Mouse (Mus musculus) C2C12 (cell line): ENCODE data around the gene Tgfb3. TPM values are rescaled to one million over a fixed set of nuclear protein-coding genes. Genes with fewer than 3 reads are reported as not detected.

Experiments
- H3K27me3 ChIP-seq: one replicate; pipeline ENCODE4 v1.6.1; 2011; ENCODE audit not compliant: control insufficient read depth, insufficient read depth, insufficient read length
- H3K36me3 ChIP-seq: one replicate; pipeline ENCODE4 v1.6.1; 2011; ENCODE audit not compliant: control insufficient read depth, insufficient read depth
- H3K4me3 ChIP-seq: one replicate; pipeline ENCODE4 v1.5.1; 2011; ENCODE audit warnings: mild to moderate bottlenecking, control low read depth; ENCODE audit not compliant: poor library complexity, insufficient read depth, severe bottlenecking
- H3K79me2 ChIP-seq: one replicate; pipeline ENCODE4 v1.6.1; 2011; ENCODE audit not compliant: control insufficient read depth, insufficient read depth
- H3K79me3 ChIP-seq: one replicate; pipeline ENCODE4 v1.6.1; 2011; ENCODE audit warnings: low read depth, control low read depth
- H3ac ChIP-seq: one replicate; pipeline ENCODE3; 2011; ENCODE audit warnings: low read depth; ENCODE audit not compliant: control insufficient read depth, insufficient read length
- CEBPB ChIP-seq: IDR thresholded peaks from one replicate; pipeline ENCODE4 v1.6.1; 2011; ENCODE audit warnings: low read depth, mild to moderate bottlenecking, control low read depth, moderate library complexity
- CTCF ChIP-seq: IDR thresholded peaks from one replicate; pipeline ENCODE4 v1.5.1; 2011; ENCODE audit not compliant: control insufficient read depth, insufficient read depth, insufficient read length
- FOSL1 ChIP-seq: IDR thresholded peaks from one replicate; pipeline ENCODE4 v1.8.0; 2011; ENCODE audit warnings: mild to moderate bottlenecking, low read length; ENCODE audit not compliant: poor library complexity, insufficient read depth, severe bottlenecking
- MAX ChIP-seq: IDR thresholded peaks from one replicate; pipeline ENCODE4 v1.6.1; 2011; ENCODE audit warnings: mild to moderate bottlenecking, control low read depth
- MYOD1 ChIP-seq: IDR thresholded peaks from one replicate; pipeline ENCODE4 v1.6.1; 2011; ENCODE audit warnings: low read depth; ENCODE audit not compliant: control insufficient read depth, insufficient read length
- MYOG ChIP-seq: IDR thresholded peaks from one replicate; pipeline ENCODE4 v1.6.1; 2011; ENCODE audit not compliant: control insufficient read depth, insufficient read length; ENCODE audit errors: extremely low read depth
- USF1 ChIP-seq: IDR thresholded peaks from one replicate; pipeline ENCODE4 v1.6.1; 2011; ENCODE audit warnings: low read depth, mild to moderate bottlenecking, control low read depth, moderate library complexity
- polyA plus RNA-seq: library from polyadenylated mRNA; unstranded; fragments of >200 nt; fragmentation: generic; extraction: Trizol; gene quantifications from one replicate; pipeline ENCODE4 v1.2.1, GENCODE M21; 2012; ENCODE audit warnings: missing spikeins

Tgfb3 gene
- polyA plus RNA-seq, 1 experiment = 12.1 TPM

GRCm38 (mm10) chr12:86078176-86078552, 677 bp downstream of the Tgfb3 start:
- Histone ChIP-seq H3K36me3 (no peaks in the 10 kb centered on the region), H3ac (peak overlapping the region; percentile 66), H3K27me3 (no peaks in the 10 kb centered on the region), H3K79me3 (peaks cover 9% of the 10 kb centered on the region), H3K4me3 (peak overlapping the region; percentile 42), H3K79me2 (peaks cover 41% of the 10 kb centered on the region)
- TF ChIP-seq FOSL1 = no peak
- TF ChIP-seq USF1 = no peak
- TF ChIP-seq MYOG = no peak
- TF ChIP-seq MYOD1 = no peak
- TF ChIP-seq CTCF = no peak
- TF ChIP-seq CEBPB = no peak
- TF ChIP-seq MAX = no peak

- H3ac ChIP-seq = peak overlapping the region; percentile 66
- TF ChIP-seq CEBPB = no peak
- no peak for TF ChIP-seq MAX
- TF ChIP-seq FOSL1 = no peak
- no peak for TF ChIP-seq MYOD1
- H3K36me3 ChIP-seq = no peaks in the 10 kb centered on the region
- peaks cover 36% of the 10 kb centered on the region for H3K79me2 ChIP-seq
- H3K79me3 ChIP-seq = peaks cover 4% of the 10 kb centered on the region
- H3K27me3 ChIP-seq = no peaks in the 10 kb centered on the region
- H3K4me3 ChIP-seq = peak overlapping the region; percentile 42
Measured at GRCm38 (mm10) chr12:86077736-86078135, 1.1 kb downstream of the Tgfb3 start.

- peaks cover 4% of the 10 kb centered on the region for H3K79me3 ChIP-seq
- peaks cover 34% of the 10 kb centered on the region for H3K79me2 ChIP-seq
- no peaks in the 10 kb centered on the region for H3K27me3 ChIP-seq
- H3K36me3 ChIP-seq = no peaks in the 10 kb centered on the region
- TF ChIP-seq CEBPB = no peak
- TF ChIP-seq USF1 = no peak
- TF ChIP-seq CTCF = no peak
- no peak for TF ChIP-seq MAX
- TF ChIP-seq MYOG = no peak
- TF ChIP-seq MYOD1 = no peak
- no peak for TF ChIP-seq FOSL1
- H3K4me3 ChIP-seq = peak overlapping the region; percentile 42
- peak overlapping the region; percentile 66 for H3ac ChIP-seq
Measured at GRCm38 (mm10) chr12:86077322-86077721, 1.5 kb downstream of the Tgfb3 start.

GRCm38 (mm10) chr12:86076321-86076901, 2.4 kb downstream of the Tgfb3 start:
- H3K27me3 ChIP-seq = no peaks in the 10 kb centered on the region
- TF ChIP-seq USF1 = no peak
- peak; percentile 39 for TF ChIP-seq CTCF
- H3K36me3 ChIP-seq = no peaks in the 10 kb centered on the region
- H3ac ChIP-seq = peak overlapping the region; percentile 56
- peak overlapping the region; percentile 42 for H3K4me3 ChIP-seq
- peaks cover 4% of the 10 kb centered on the region for H3K79me3 ChIP-seq
- H3K79me2 ChIP-seq = peaks cover 34% of the 10 kb centered on the region

- H3K79me2 ChIP-seq = peaks cover 34% of the 10 kb centered on the region
- H3K79me3 ChIP-seq = peaks cover 4% of the 10 kb centered on the region
- no peak overlapping the region for H3K4me3 ChIP-seq
- H3K36me3 ChIP-seq = no peaks in the 10 kb centered on the region
- no peaks in the 10 kb centered on the region for H3K27me3 ChIP-seq
- TF ChIP-seq USF1 (no peak), FOSL1 (no peak), CTCF (no peak), CEBPB (no peak), MAX (no peak), MYOG (no peak), MYOD1 (no peak)
- no peak overlapping the region for H3ac ChIP-seq
Measured at GRCm38 (mm10) chr12:86075358-86075757, 3.5 kb downstream of the Tgfb3 start.

- H3K79me2 ChIP-seq = peaks cover 34% of the 10 kb centered on the region
- no peak overlapping the region for H3ac ChIP-seq
- TF ChIP-seq MYOD1 = no peak
- no peak for TF ChIP-seq CTCF
- no peak for TF ChIP-seq CEBPB
- no peak for TF ChIP-seq MAX
- TF ChIP-seq FOSL1 = no peak
- TF ChIP-seq USF1 = no peak
- no peak for TF ChIP-seq MYOG
- H3K36me3 ChIP-seq = no peaks in the 10 kb centered on the region
- no peak overlapping the region for H3K4me3 ChIP-seq
- H3K27me3 ChIP-seq = no peaks in the 10 kb centered on the region
- H3K79me3 ChIP-seq = peaks cover 4% of the 10 kb centered on the region
Measured at GRCm38 (mm10) chr12:86074681-86075080, 4.2 kb downstream of the Tgfb3 start.
